Mouse (Mus musculus) midbrain, embryonic 16.5 days (tissue): ENCODE results near the gene Kndc1. TPM values are rescaled to one million over a fixed set of nuclear protein-coding genes. Genes with fewer than 3 reads are reported as not detected.
A peak's percentile ranks its signal among the peaks of the same experiment; 100 is the strongest.

ENCODE experiments used
- ATAC-seq: fragments of 200-750 bp; cut with Nextera tagmentation; 2 replicates; pipeline ENCODE4 v1.8.0; 2017; ENCODE audit warnings: moderate TSS enrichment
- H3K27ac ChIP-seq: fragments of 300-500 bp; sonication (generic); 2 replicates; pipeline ENCODE4 v1.5.1; 2014; ENCODE audit warnings: mild to moderate bottlenecking, low read length, mixed read lengths
- H3K27me3 ChIP-seq: fragments of 300-500 bp; sonication (generic); 2 replicates; pipeline ENCODE4 v1.6.1; 2014; ENCODE audit warnings: low read depth, low read length, mixed read lengths; ENCODE audit not compliant: control insufficient read depth, insufficient read depth
- H3K36me3 ChIP-seq: fragments of 300-500 bp; sonication (generic); 2 replicates; pipeline ENCODE4 v1.6.1; 2014; ENCODE audit warnings: mild to moderate bottlenecking, low read length, moderate library complexity, mixed read lengths; ENCODE audit not compliant: control insufficient read depth, insufficient read depth
- H3K4me1 ChIP-seq: fragments of 300-500 bp; sonication (generic); 2 replicates; pipeline ENCODE4 v1.6.1; 2014; ENCODE audit warnings: mild to moderate bottlenecking, low read length, mixed read lengths; ENCODE audit not compliant: control insufficient read depth, insufficient read depth
- H3K4me2 ChIP-seq: fragments of 300-500 bp; sonication (generic); 2 replicates; pipeline ENCODE4 v1.6.1; 2014; ENCODE audit warnings: mild to moderate bottlenecking, low read length, mixed read lengths
- H3K4me3 ChIP-seq: fragments of 300-500 bp; sonication (generic); 2 replicates; pipeline ENCODE4 v1.5.1; 2014; ENCODE audit warnings: low read depth, mild to moderate bottlenecking, low read length, moderate library complexity, mixed read lengths
- H3K9ac ChIP-seq: fragments of 300-500 bp; sonication (generic); 2 replicates; pipeline ENCODE4 v1.6.1; 2014; ENCODE audit warnings: low read depth, low read length, mixed read lengths
- H3K9me3 ChIP-seq: fragments of 300-500 bp; sonication (generic); replicated peaks from 2 replicates; pipeline ENCODE4 v1.6.1; 2014; ENCODE audit warnings: mild to moderate bottlenecking, low read length, mixed read lengths; ENCODE audit not compliant: control insufficient read depth, poor library complexity, severe bottlenecking
- WGBS: fragments of 180-500 bp; shearing (Covaris S2); extraction: QIAGEN DNeasy Blood & Tissue Kit; methylation state at CpG from one replicate; pipeline ENCODE4 v1.1.7; 2014; 5-methylcytosine and 5-hydroxymethylcytosine counted together
- microRNA counts: library from miRNA; unstranded; fragments of <30 nt; microRNA quantifications from one replicate; lab custom pipeline; 2016
- microRNA-seq: library from miRNA; unstranded; fragments of <30 nt; microRNA quantifications from one replicate; pipeline ENCODE4, GENCODE M21; 2017
- polyA plus RNA-seq: library from polyadenylated mRNA; unstranded; fragments of >200 nt; fragmentation: Nextera tagmentation; extraction: Ambion mirVana; gene quantifications from 2 replicates; pipeline ENCODE4 v1.2.1, GENCODE M21; 2015

Gene Kndc1
- polyA plus RNA-seq, 1 experiment from 2014 or later = 23.6 TPM

DNA sequence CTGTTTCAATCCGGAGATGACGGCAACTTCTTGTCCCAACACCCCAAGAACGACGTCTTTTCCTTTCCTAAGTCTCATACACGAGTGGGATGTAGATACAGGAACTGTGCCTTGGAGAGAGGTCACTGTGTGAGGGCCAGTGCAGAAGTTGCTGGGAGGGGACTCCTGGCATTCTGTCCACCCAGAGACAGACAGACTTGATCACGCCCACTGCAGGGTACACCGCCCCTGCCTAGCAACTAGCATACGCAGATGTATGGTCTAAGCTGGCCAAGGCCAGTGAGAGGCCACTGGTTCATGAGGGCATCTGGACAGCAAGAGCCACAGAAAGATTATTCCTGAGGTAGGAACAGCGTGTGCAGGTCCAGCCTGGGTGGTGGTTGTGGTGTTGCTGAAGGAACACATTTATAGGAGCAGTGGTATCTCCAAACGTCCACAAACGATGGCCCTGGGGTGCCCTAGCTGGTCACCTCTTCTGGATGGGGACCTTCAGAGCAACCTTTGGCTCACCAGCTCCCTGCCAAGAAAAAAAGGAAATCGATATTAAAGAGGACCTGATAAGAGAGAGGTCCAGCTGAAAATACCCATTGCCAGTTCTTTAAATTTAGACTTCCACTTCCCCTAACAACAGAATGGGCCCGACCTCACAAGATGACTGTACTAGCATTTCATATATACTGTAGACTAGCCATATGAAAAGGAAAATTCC is 84.7 kb downstream of the Kndc1 start:
- H3K4me2 ChIP-seq = peak overlapping the region; percentile 91
- H3K9me3 ChIP-seq = no peaks in the 10 kb centered on the region
- peak overlapping the region; percentile 55 for H3K4me3 ChIP-seq
- peaks cover 4% of the 10 kb centered on the region; the same call in 1 of the 2 replicates for H3K4me1 ChIP-seq
- peak overlapping the region; percentile 75 for H3K9ac ChIP-seq
- ATAC-seq = peak; percentile 61
- no peak overlapping the region for H3K27ac ChIP-seq
- no peaks in the 10 kb centered on the region for H3K27me3 ChIP-seq
- WGBS = 39% methylated on average over 13 of the region's 13 CpGs
- H3K36me3 ChIP-seq = no peaks in the 10 kb centered on the region; the same call in 1 of the 2 replicates

DNA sequence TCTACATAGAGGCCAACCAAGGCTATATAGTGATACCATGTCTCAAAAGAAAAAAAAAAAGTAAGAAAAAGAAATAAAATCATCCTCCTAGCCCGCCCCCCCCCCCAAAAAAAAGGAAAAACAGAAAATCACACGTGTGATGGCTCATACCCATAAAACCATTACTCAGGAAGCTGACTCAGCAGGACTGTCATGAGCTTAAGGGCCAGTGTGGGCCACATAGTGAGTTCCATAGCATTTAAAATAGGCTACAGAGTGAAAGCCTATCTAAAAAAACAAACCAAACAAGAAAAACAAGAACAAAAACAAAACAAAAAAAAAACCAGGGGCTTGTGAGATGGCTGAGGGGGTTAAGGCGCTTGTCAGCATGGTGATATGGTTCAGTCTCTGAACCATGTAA is 86.3 kb downstream of the Kndc1 start:
- Histone ChIP-seq H3K4me1 (peaks cover 4% of the 10 kb centered on the region; the same call in 1 of the 2 replicates), H3K9me3 (no peaks in the 10 kb centered on the region), H3K27ac (no peak overlapping the region), H3K36me3 (no peaks in the 10 kb centered on the region; the same call in 1 of the 2 replicates), H3K27me3 (no peaks in the 10 kb centered on the region), H3K4me3 (no peak overlapping the region), H3K9ac (no peak overlapping the region), H3K4me2 (no peak overlapping the region)
- WGBS = 63% methylated on average over 3 of the region's 3 CpGs
- no peak for ATAC-seq

GRCm38 (mm10) chr7:139982058-139982457 is 87.6 kb downstream of the Kndc1 start:
- 88% methylated on average over 11 of the region's 11 CpGs for WGBS

GRCm38 (mm10) chr7:139984505-139984904 is 90.0 kb downstream of the Kndc1 start:
- no peak overlapping the region for H3K9ac ChIP-seq
- H3K4me2 ChIP-seq = no peak overlapping the region
- 96% methylated on average over 11 of the region's 11 CpGs for WGBS
- no peak overlapping the region for H3K4me3 ChIP-seq
- no peak for ATAC-seq
- no peaks in the 10 kb centered on the region for H3K4me1 ChIP-seq
- H3K27ac ChIP-seq = no peak overlapping the region
- H3K36me3 ChIP-seq = no peaks in the 10 kb centered on the region; the same call in 1 of the 2 replicates
- H3K27me3 ChIP-seq = no peaks in the 10 kb centered on the region
- no peaks in the 10 kb centered on the region for H3K9me3 ChIP-seq

More at GRCm38 (mm10) chr7:139982058-139982457, 87.6 kb downstream of the Kndc1 start:
- H3K4me1 ChIP-seq = peaks cover 4% of the 10 kb centered on the region; the same call in 1 of the 2 replicates
- no peak overlapping the region for H3K9ac ChIP-seq
- no peak for ATAC-seq
- H3K4me3 ChIP-seq = no peak overlapping the region
- no peak overlapping the region for H3K27ac ChIP-seq
- no peaks in the 10 kb centered on the region; the same call in 1 of the 2 replicates for H3K36me3 ChIP-seq
- H3K27me3 ChIP-seq = no peaks in the 10 kb centered on the region
- no peak overlapping the region for H3K4me2 ChIP-seq
- no peaks in the 10 kb centered on the region for H3K9me3 ChIP-seq

GRCm38 (mm10) chr7:139988272-139988671 is 93.8 kb downstream of the Kndc1 start:
- H3K27me3 ChIP-seq = no peaks in the 10 kb centered on the region
- WGBS = 91% methylated on average over 9 of the region's 9 CpGs
- no peak overlapping the region for H3K4me2 ChIP-seq
- H3K27ac ChIP-seq = no peak overlapping the region
- no peak overlapping the region for H3K4me3 ChIP-seq
- ATAC-seq = no peak
- H3K4me1 ChIP-seq = no peaks in the 10 kb centered on the region
- no peaks in the 10 kb centered on the region; the same call in 1 of the 2 replicates for H3K36me3 ChIP-seq
- H3K9ac ChIP-seq = no peak overlapping the region
- H3K9me3 ChIP-seq = no peaks in the 10 kb centered on the region

DNA sequence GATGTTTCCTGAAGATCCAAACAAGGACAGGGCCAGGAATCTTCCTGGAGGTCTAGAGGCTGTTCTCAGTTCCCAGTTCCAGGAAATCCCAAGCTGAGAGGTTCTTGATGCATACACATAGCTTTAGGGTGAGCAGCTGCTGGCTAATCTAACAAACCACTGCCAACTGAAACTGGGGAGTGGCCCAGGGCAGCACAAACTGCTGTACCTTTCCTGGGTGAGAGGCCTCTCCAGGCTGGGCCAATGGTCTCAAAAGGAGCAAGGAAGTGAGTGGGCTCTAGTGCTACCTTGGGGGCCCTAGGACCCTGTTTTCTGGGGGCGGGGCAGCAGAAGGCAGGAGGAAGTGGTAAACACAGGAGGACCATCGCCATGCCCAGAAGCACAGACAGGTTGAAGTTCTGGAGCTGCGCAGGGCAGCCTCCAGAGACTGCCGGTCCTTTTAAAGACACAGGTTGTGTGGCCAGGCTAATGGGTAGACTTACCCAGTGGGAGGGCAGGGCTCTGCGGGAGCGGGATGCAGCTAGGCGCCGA is 96.4 kb downstream of the Kndc1 start:
- Histone ChIP-seq H3K4me3 (no peak overlapping the region), H3K4me1 (no peaks in the 10 kb centered on the region), H3K4me2 (no peak overlapping the region), H3K27me3 (no peaks in the 10 kb centered on the region), H3K9me3 (no peaks in the 10 kb centered on the region), H3K36me3 (no peaks in the 10 kb centered on the region), H3K9ac (no peak overlapping the region), H3K27ac (no peak overlapping the region)
- ATAC-seq = no peak
- WGBS = 77% methylated on average over 8 of the region's 8 CpGs

MicroRNAs encoded within 50 kb of the gene (microRNA counts, 519-probe panel; counts per million panel counts)
- microRNA mmu-miR-202-3p (lab: Ali Mortazavi, UCI) = 1,954 counts per million, percentile 45 among the panel's probes with 10 or more counts
- 2,242 counts per million, percentile 64 among the panel's probes with 10 or more counts for microRNA mmu-miR-202-5p (lab: Ali Mortazavi, UCI)

Small RNAs within 50 kb of the gene (microRNA-seq; reads per million reads assigned to microRNA genes)
- gene Mir202 (not detected), gene Mir7062 (1.2 reads per million), gene mmu-mir-7686 (not detected)

Other genes starting within 250 kb of the Kndc1 start
- 3.1 and 4.7 TPM in 2 replicates for gene Cfap46, start 210.9 kb upstream of the Kndc1 start, polyA plus RNA-seq
- 31.5 and 34.1 TPM in 2 replicates for gene Adgra1, start 60.5 kb upstream of the Kndc1 start, polyA plus RNA-seq
- gene Utf1, start 49.1 kb downstream of the Kndc1 start, polyA plus RNA-seq = not detected in 2 replicates
- gene 6430531B16Rik, start 84.1 kb downstream of the Kndc1 start, polyA plus RNA-seq = 0.95 and 1.0 TPM in 2 replicates
- gene Adam8, start 97.9 kb downstream of the Kndc1 start, polyA plus RNA-seq = 3.0 and 3.9 TPM in 2 replicates
- gene Zfp511, start 141.7 kb downstream of the Kndc1 start, polyA plus RNA-seq = 55.9 and 56.5 TPM in 2 replicates
- gene Tubgcp2, start 142.0 kb downstream of the Kndc1 start, polyA plus RNA-seq = 58.0 and 61.0 TPM in 2 replicates
- 0.45 and 0.55 TPM in 2 replicates for gene Msx3, start 154.4 kb downstream of the Kndc1 start, polyA plus RNA-seq
- gene Caly, start 187.9 kb downstream of the Kndc1 start, polyA plus RNA-seq = 299 and 401 TPM in 2 replicates
- gene Prap1, start 198.7 kb downstream of the Kndc1 start, polyA plus RNA-seq = not detected in 2 replicates
- 32.2 and 33.3 TPM in 2 replicates for gene Fuom, start 207.7 kb downstream of the Kndc1 start, polyA plus RNA-seq
- gene Paox, start 221.1 kb downstream of the Kndc1 start, polyA plus RNA-seq = 6.7 and 8.3 TPM in 2 replicates
- gene Echs1, start 221.8 kb downstream of the Kndc1 start, polyA plus RNA-seq = 111 TPM in 2 replicates
- 26.7 and 32.6 TPM in 2 replicates for gene Mtg1, start 242.9 kb downstream of the Kndc1 start, polyA plus RNA-seq